Mouse (Mus musculus) B cell, adult (primary cell): ENCODE data around the gene Ckmt2. TPM values are rescaled to one million over a fixed set of nuclear protein-coding genes. Genes with fewer than 3 reads are reported as not detected.

Experiments used
- total RNA-seq: library from RNA; stranded (reverse); gene quantifications from 4 replicates; pipeline ENCODE4 v1.2.4, GENCODE M21; 2023; ENCODE audit not compliant: inconsistent age

Gene Ckmt2
- total RNA-seq = not detected in 4 replicates

DNA sequence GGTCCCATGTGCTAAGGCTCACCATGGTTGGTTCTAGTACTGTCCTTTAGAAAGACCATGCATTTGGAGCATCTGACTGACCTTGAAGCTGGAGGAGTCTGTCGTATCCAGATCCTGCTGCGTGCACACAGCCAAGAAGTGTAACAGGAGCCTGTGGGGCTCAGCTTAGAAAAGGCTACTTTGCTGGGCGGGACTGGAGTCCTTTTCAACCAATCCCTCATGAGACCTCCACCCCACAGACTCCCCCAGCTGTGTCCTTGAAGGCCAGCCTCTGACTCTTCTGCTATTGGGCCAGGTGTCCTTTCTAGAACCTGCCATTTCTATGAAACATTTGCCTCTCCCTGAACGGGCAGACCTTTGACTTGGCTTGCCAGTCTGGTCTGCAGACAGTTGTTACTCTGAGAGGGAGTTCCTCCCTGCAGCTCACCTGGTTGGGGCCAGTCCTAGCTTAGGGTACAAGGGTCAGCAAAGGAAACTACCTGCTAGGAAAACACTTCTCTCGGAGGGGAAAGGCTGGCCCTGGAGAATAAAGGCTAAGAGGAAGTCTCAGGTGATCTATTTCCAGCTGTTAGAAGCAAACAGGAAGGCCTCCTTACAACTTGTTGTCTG is at the start of gene Ckmt2:
Gene Ckmt2 (minus strand): TSS at position 145 of the 609 bp plus-strand sequence.

DNA sequence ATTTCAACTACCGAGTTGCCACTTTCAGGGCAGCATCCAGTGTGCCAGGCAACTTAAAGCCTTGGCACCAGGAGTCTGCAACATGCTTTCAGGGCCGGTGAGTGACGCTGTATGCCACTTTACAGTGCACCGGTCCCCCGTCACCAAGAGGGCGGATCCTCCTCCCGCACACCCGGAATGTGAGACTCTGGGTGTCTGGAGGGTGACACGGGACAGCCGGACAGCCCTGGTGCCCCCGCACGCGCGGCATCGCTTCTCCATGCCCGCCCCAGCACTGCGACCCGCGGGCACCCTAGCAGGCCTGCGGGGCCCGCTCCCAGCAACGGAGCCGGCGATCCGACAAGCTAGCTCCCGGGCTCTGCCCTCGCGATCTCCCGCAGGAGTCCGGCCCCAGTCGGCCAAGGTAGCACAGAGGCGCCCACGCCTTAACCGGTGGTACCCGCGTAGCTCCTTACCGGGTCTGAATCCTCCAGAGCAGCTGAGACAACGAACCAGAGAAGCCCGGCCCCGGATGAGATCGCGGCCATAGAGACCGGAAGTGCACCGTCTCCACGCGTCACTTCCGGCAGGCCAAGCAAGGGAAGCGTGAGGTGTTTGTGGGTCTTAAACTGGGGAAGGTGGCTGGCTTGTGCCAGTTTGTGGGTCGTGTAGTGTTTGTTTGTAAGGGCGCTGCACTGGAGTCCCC is 69.4 kb downstream of the Ckmt2 start, which contains the start of gene Zcchc9:
Gene Zcchc9 (minus strand): TSS at position 551 of the 685 bp plus-strand sequence.

Other genes with a start within 250 kb of the Ckmt2 start
- gene Acot12, start 135.4 kb downstream of the Ckmt2 start, total RNA-seq = not detected in 4 replicates
- gene Zcchc9, start 69.2 kb downstream of the Ckmt2 start, total RNA-seq = 42.8 to 51.2 TPM (median 44.8 TPM) in 4 replicates